Mouse (Mus musculus) neural tube, embryonic 11.5 days (tissue): Measurements from ENCODE around the gene Kcnab1. TPM values are rescaled to one million over a fixed set of nuclear protein-coding genes. Genes with fewer than 3 reads are reported as not detected.

Experiments used
- ATAC-seq: fragments of 200-750 bp; cut with Nextera tagmentation; 2 replicates; pipeline ENCODE4 v1.8.0; 2017; ENCODE audit warnings: moderate number of reproducible peaks, mild to moderate bottlenecking, moderate TSS enrichment, moderate library complexity; ENCODE audit not compliant: insufficient read depth, low FRiP score, low TSS enrichment
- DNase-seq: peaks from one replicate; pipeline ENCODE4 v3.0.0-alpha.2; 2015; ENCODE audit warnings: low spot score
- H3K27ac ChIP-seq: fragments of 300-500 bp; sonication (generic); 2 replicates; pipeline ENCODE4 v1.5.1; 2014; ENCODE audit warnings: low read depth, mild to moderate bottlenecking, low read length
- H3K27me3 ChIP-seq: fragments of 300-500 bp; sonication (generic); 2 replicates; pipeline ENCODE4 v1.6.1; 2014; ENCODE audit warnings: mild to moderate bottlenecking, low read length, mixed read lengths; ENCODE audit not compliant: control insufficient read depth, insufficient read depth
- H3K36me3 ChIP-seq: fragments of 300-500 bp; sonication (generic); 2 replicates; pipeline ENCODE4 v1.6.1; 2014; ENCODE audit warnings: mild to moderate bottlenecking, low read length, moderate library complexity, mixed read lengths; ENCODE audit not compliant: control insufficient read depth, insufficient read depth
- H3K4me1 ChIP-seq: fragments of 300-500 bp; sonication (generic); 2 replicates; pipeline ENCODE4 v1.6.1; 2014; ENCODE audit warnings: low read length, mixed read lengths; ENCODE audit not compliant: control insufficient read depth, insufficient read depth
- H3K4me2 ChIP-seq: fragments of 300-500 bp; sonication (generic); 2 replicates; pipeline ENCODE4 v1.6.1; 2014; ENCODE audit warnings: low read depth, mild to moderate bottlenecking, moderate library complexity
- H3K4me3 ChIP-seq: fragments of 300-500 bp; sonication (generic); 2 replicates; pipeline ENCODE4 v1.5.1; 2014; ENCODE audit warnings: low read depth, low read length
- H3K9ac ChIP-seq: fragments of 300-500 bp; sonication (generic); 2 replicates; pipeline ENCODE4 v1.6.1; 2014; ENCODE audit warnings: mild to moderate bottlenecking, low read length
- H3K9me3 ChIP-seq: fragments of 300-500 bp; sonication (generic); 2 replicates; pipeline ENCODE4 v1.6.1; 2016; ENCODE audit warnings: low read length; ENCODE audit not compliant: control insufficient read depth
- WGBS: fragments of 180-500 bp; shearing (Covaris S2); extraction: QIAGEN DNeasy Blood & Tissue Kit; methylation state at CpG from one replicate; pipeline ENCODE4 v1.1.7; 2014; 5-methylcytosine and 5-hydroxymethylcytosine counted together
- polyA plus RNA-seq: library from polyadenylated mRNA; unstranded; fragments of >200 nt; fragmentation: Nextera tagmentation; extraction: Ambion mirVana; gene quantifications from 2 replicates; pipeline ENCODE4 v1.2.1, GENCODE M21; 2014

Gene Kcnab1
- polyA plus RNA-seq, 1 experiment from 2014 or later = 7.7 TPM

GRCm38 (mm10) chr3:65396835-65397504, 287.8 kb downstream of the Kcnab1 start:
- Histone ChIP-seq H3K36me3 (no peaks in the 10 kb centered on the region), H3K4me3 (no peak overlapping the region), H3K4me2 (no peak overlapping the region), H3K27me3 (no peaks in the 10 kb centered on the region), H3K9me3 (no peaks in the 10 kb centered on the region), H3K4me1 (no peaks in the 10 kb centered on the region), H3K9ac (no peak overlapping the region), H3K27ac (no peak overlapping the region)
- ATAC-seq = no peak
- 82% methylated on average over 4 of the region's 4 CpGs for WGBS
- DNase-seq = no peak

- Histone ChIP-seq H3K9ac (no peak overlapping the region), H3K4me3 (no peak overlapping the region), H3K36me3 (no peaks in the 10 kb centered on the region), H3K27me3 (no peaks in the 10 kb centered on the region), H3K9me3 (no peaks in the 10 kb centered on the region), H3K4me1 (no peaks in the 10 kb centered on the region), H3K4me2 (no peak overlapping the region), H3K27ac (no peak overlapping the region)
- DNase-seq (no peak), ATAC-seq (no peak)
- 87% methylated on average over 3 of the region's 3 CpGs for WGBS
Measured at GRCm38 (mm10) chr3:65397566-65397965, 288.4 kb downstream of the Kcnab1 start.

DNA sequence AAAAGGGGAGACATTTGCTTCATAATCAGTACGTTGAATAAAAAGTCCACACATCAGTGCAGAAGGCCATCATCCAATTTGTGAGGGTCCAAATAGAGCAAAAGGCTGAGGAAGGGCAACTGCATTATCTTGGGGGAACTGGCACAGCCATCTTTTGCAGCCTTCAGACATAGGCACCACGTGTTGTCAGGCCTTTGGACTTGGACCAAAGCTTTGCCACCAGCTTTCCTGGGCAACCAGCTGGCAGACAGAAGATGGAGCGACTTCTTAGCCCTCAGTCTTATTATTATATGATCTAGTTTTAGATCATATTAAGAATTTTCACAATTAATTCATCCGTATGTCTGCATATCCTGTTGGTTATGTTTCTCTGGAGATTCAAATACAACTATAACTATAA, 296.6 kb downstream of the Kcnab1 start:
- H3K27ac ChIP-seq = no peak overlapping the region
- no peaks in the 10 kb centered on the region for H3K27me3 ChIP-seq
- no peak overlapping the region for H3K9ac ChIP-seq
- DNase-seq (no peak), ATAC-seq (no peak)
- no peak overlapping the region for H3K4me2 ChIP-seq
- H3K4me1 ChIP-seq = no peaks in the 10 kb centered on the region
- 88% methylated on average over 4 of the region's 4 CpGs for WGBS
- H3K36me3 ChIP-seq = no peaks in the 10 kb centered on the region
- no peaks in the 10 kb centered on the region for H3K9me3 ChIP-seq
- H3K4me3 ChIP-seq = no peak overlapping the region

GRCm38 (mm10) chr3:65407891-65408290, 298.7 kb downstream of the Kcnab1 start:
- ATAC-seq (no peak), DNase-seq (no peak)
- no peaks in the 10 kb centered on the region for H3K27me3 ChIP-seq
- no peak overlapping the region for H3K4me3 ChIP-seq
- H3K9ac ChIP-seq = no peak overlapping the region
- H3K36me3 ChIP-seq = no peaks in the 10 kb centered on the region
- no peaks in the 10 kb centered on the region for H3K9me3 ChIP-seq
- no peak overlapping the region for H3K4me2 ChIP-seq
- no peak overlapping the region for H3K27ac ChIP-seq
- no peaks in the 10 kb centered on the region for H3K4me1 ChIP-seq

- Histone ChIP-seq H3K27me3 (no peaks in the 10 kb centered on the region), H3K27ac (no peak overlapping the region), H3K9me3 (no peaks in the 10 kb centered on the region), H3K36me3 (no peaks in the 10 kb centered on the region), H3K9ac (no peak overlapping the region), H3K4me3 (no peak overlapping the region), H3K4me1 (no peaks in the 10 kb centered on the region), H3K4me2 (no peak overlapping the region)
- ATAC-seq = no peak
- no peak for DNase-seq
Measured at GRCm38 (mm10) chr3:65416571-65416970, 307.4 kb downstream of the Kcnab1 start.

GRCm38 (mm10) chr3:65417913-65418594, 308.9 kb downstream of the Kcnab1 start:
- DNase-seq (no peak), ATAC-seq (no peak)
- 57% methylated on average over 5 of the region's 5 CpGs for WGBS
- Histone ChIP-seq H3K36me3 (no peaks in the 10 kb centered on the region), H3K4me1 (no peaks in the 10 kb centered on the region), H3K9ac (no peak overlapping the region), H3K4me2 (no peak overlapping the region), H3K27me3 (no peaks in the 10 kb centered on the region), H3K4me3 (no peak overlapping the region), H3K9me3 (no peaks in the 10 kb centered on the region), H3K27ac (no peak overlapping the region)

DNA sequence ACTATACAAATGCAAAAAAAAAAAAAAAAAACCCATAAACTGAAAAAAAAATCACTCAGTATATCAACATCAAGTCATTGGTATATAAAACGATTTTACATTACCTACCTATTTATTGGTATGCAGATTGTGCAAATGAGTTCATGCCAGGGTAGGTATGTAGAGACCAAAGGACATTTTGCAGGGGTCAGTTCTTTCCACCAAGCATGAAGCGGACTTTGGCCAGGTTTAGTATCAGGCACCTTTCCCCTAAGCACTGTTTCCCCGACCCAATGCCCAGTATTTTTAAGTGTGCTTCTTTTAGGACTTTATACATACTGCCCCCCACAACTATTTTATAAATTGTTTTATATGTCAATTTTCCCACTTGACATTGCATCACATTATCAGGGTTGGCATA, 310.5 kb downstream of the Kcnab1 start:
- H3K9me3 ChIP-seq = no peaks in the 10 kb centered on the region
- WGBS = 89% methylated on average over 3 of the region's 3 CpGs
- no peaks in the 10 kb centered on the region for H3K27me3 ChIP-seq
- H3K4me2 ChIP-seq = no peak overlapping the region
- H3K4me1 ChIP-seq = no peaks in the 10 kb centered on the region
- DNase-seq (no peak), ATAC-seq (no peak)
- no peak overlapping the region for H3K9ac ChIP-seq
- no peak overlapping the region for H3K27ac ChIP-seq
- H3K36me3 ChIP-seq = no peaks in the 10 kb centered on the region
- H3K4me3 ChIP-seq = no peak overlapping the region
